Mouse (Mus musculus) frontal cortex, postnatal 36 days (tissue): ENCODE measurements at regions not wholly inside any gene's neighbourhood (a gene's known extent, or its start where the extent isn't known, plus 50 kb on each side); places are given as distances from the start of the nearest gene placed in this dataset.
"Not testable (repeated sequence)": the region's sequence is repeated elsewhere in the genome, so short reads cannot be mapped to it uniquely, and the experiment has no call there.

Experiments
- DNase-seq, 2 experiments: peaks; one replicate each; pipeline ENCODE4 v3.0.0; 2022; ENCODE audit warnings: low spot score in 2 of 2

DNA sequence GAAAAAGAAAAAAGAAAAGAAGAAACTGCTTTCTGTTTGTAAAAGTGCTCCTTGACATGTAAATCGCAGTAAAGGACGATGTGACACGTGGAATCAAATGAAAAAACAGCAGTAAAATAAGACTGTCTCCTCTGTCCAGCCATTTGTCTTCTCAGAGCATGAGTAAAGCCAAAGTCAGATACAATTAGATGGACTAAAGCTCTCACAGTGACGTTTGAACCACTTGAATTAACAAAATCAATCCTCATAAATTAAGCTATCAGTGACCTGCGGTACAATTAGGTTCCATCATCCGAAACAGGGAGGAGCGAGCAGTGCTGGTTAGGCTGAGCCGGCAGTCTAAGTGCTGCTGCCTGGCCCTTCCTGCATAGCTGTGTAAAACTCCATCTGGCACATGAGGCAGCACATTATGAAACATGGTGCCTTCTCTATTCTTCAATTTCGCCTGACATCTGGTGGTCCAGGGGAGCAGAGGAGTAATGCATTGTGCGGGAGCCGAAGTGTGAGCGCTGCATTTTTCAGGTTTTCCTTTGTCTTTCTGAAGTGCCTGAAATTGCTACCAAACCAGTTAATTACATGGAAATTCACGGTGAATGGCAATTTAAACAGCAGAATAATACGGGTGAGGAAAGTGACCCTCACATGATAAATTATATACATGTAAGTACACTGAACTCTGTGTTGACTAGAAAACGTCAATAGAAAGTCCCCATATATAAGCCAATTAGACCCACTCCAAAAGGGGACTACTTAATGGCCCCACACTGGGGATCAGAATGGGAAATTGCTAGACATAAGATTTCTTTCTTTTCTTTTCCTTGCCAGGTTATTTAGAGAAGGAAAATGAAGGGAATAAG is 118.1 kb downstream of the Mmrn1 start:
- DNase-seq: peak; percentile 16 to 37

DNA sequence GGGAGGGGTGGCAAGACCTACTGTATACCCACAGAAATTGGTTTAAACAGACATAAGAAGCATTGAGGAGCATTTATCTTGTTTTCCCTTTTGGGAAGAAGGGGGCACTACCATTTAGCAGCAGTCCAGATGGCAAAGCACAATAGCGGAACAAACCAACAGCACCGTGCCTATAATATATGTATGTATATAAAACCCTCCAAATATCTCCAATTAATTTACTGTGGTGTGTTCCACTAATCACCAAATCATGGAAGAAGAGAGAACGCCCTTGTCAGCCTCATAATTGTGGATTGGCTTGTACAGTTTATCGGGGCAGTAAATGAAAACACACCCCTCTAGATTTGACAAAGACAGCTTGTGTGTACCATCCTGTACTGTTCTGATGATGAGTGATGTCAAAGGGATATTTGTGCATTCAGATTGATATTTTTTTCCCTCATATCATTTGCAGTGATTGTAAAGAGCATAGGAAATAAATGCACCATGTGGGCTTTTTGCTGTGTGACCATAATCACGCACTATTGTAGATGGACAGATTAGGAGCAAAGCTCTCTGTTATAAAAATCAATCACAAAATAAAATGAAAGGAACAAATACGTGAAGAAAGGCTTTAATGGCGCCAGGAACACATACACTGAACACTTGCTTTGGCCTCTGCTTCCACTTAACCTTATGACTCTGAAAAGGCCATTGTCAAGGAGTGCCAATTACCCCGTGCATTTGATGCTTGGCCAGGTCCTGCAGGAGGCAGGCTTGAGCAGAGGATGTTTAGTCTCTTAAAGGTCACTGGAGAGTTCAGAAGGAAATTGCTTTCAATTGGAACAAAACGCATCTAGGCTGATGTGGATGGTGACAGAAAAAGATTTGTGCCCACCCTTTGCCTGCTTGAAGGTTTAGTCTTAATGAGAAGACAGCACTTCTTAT is 119.0 kb downstream of the Mmrn1 start:
- no peak for DNase-seq

DNA sequence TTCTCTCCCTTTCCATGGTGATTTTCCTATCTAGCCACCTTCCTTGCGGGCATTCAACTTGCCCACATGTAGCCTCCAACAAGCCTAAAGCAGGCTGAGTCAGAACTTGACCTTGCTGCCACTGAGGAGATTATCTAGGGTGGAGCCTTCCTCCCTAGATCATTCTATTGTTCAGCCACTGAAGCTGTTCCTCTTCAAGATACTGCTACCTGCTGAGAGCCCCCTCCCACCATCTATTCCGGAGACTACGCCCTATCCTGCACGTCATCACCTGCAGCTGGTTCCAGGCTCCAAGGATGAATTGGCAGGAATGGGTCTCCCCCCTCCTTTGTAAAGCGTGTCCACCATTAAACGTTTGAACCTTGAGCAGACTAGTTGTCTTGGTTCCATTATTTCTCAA is 122.9 kb downstream of the Mmrn1 start:
- not testable (repeated sequence) for DNase-seq

DNA sequence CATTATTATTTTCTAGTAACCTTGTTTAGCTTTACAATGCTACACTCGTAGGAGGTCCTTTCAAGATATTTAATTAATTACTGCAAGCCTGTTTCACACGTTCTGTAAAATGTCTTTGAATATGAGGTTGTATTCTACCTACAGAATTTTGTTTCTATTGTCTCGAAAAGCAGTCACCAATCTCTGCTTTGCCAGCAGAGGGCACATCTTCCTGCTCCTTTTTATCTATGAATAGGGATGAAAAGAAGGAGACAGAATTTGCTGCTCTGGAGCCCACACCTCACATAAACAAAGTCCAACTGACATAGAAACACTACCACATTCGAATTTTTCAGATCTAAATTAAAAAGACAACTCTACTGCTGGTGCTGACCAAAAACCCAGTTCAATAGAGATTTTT is 117.0 kb upstream of the Ccser1 start:
- peak; percentile 15 to 26 for DNase-seq

DNA sequence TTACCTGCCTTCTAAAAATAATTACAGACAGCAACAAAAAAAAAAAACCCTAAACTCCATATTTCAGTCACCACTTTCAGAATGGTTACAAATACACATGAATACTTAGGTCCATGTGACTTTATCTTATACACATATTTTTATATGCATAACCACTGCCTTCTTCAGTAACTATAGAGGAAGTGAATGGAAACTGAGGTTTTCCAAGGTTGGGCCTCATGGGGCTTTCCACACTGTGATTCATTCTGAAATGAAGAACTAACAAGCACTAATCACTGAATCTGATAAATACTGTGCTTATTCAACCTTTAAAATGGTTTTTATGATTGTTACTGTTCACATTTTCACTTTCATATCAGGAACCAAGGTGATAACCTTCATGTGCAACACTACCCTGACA is 114.4 kb upstream of the Ccser1 start:
- DNase-seq: no peak

DNA sequence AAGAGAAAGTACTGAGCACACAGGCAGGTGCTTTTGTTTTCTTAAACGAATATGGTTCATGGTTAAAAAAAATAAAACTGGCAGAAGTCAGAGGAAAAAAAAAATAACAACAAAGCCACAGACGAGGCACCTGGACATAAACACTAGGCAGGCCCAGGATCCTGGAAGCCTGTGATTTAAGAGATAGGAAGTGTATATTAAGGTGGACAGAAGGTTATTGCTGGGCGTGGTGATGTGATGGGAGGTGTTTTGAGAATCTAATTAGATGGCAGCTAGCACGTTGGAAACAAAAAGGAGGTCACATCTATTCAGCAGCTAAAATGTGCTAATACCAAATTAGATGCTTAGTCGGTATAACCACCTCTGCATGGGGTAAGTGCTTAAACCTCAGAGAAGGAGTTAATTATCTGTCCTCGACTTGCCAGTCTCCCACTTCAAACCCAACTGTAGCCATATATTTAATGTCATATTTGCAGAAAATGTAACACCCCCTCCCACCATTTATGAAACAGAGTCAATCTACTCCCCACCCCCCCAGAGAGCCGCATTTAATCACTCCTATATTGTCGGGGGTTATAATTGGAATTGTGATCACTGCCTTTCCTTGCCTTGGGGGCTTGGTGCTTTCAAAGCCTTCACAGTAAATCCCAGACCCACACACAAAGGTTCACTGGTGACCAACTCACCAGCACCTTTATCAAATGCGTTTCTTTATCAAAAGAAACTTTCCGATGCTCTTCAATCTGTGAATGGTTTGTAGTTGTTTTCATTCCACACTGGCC is 113.4 kb upstream of the Ccser1 start:
- no peak for DNase-seq

DNA sequence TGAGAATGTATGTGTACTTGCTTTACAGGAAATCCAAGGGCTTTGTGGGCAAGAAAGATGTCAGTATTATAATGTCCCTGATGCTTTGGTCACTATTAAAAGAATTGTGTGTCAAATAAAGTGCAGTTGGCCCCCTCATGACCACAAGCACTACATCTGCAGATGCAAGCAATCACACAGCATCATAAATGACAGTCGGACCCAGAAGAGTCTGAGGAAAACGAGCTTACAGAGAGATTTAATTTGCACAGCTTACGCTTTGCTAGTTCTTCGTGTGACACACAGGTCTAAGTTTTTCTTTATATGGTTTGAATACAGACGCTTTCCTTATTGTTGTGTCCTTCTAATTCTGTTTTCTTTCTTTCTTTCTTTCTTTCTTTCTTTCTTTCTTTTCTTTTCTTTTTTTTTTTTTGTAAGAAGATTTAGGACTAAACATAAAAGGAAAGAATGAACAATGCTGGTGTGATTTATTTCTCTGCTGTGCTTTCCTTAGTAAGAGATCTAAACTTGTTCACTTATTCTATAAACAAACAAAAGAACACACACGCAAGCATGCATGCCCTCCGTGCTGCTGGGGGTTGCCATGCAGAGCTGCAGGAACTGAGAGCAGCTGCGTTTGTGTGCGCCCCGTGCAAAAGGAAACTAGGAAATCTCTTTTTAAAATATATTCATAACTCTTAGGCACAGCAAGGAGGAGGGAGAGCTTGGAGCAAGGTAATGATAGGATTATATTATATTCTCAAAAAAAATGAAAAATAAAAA is 112.6 kb upstream of the Ccser1 start:
- no peak for DNase-seq

DNA sequence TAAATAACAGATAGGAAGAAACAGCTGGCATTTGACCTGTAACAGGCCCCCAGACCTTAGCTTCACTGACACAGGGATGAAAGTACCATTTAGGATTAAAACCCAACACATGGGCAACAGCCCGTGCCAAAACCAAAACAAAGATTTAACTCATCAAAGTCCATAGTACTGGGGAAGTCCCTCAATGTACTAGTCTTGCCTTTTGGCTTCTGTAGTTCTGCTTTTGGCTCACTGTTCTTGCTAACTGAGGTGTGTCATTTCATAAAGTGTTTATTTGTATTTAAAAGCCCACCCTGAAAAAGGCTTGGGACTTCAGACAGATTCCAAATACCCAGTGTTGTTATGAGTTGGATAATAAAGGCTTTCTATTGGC is 112.0 kb upstream of the Ccser1 start:
- DNase-seq: no peak

DNA sequence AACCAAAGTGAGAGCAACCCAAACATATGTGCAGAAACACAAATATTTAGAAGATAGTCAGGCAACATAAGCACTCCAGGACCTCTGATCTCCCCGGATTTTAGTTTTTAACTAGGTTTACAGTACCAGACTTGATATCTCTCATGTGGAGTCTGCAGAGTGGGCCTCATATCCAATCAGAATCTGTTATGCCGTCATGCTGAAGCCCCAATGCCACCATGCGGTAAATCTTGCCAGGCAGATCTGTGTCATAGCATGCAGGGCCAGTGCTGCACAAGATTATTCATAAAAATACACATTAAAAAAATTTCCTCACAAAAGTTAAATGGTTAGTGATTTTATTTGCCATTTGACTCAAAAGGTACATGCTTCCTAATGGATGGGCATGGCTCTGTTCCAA is 106.9 kb upstream of the Ccser1 start:
- DNase-seq: no peak

DNA sequence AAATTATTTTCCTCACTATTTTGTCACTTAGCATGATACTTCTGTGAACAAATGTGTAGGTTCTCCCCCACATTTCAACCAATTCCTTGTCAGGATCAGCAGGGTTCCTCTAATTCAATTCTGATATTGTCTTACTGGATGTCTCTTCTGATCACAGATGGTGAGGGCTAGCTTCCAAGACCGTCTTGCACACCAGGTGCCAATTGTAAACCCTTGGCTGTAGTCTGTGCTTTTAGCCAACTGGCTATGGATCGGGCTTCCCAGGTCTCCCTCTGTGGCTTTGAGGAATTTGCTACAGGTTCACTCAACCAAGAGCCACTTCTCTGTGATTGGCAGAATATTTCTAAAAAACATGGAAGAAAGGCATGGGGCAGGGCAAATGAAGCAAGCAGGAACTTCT is 106.3 kb upstream of the Ccser1 start:
- no peak for DNase-seq

DNA sequence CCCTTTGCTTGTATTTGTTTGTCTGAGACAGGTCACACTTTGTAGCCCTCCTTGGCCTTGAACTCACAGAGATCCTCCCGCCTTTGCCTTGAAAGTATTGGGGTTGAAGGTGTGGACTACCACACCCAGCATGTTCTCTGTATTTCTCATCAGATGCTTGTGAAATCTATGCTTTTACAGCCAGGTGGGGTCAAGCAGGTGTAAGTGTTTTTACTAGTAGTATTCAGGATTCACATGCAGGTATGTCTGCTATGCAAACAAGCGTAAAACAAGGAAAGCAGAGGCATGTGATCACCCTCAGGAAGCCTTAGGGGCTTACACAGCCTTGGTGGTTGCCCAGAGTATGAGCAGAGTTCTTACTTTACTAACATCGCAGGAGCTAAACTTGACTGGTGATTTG is 105.4 kb upstream of the Ccser1 start:
- no peak for DNase-seq

DNA sequence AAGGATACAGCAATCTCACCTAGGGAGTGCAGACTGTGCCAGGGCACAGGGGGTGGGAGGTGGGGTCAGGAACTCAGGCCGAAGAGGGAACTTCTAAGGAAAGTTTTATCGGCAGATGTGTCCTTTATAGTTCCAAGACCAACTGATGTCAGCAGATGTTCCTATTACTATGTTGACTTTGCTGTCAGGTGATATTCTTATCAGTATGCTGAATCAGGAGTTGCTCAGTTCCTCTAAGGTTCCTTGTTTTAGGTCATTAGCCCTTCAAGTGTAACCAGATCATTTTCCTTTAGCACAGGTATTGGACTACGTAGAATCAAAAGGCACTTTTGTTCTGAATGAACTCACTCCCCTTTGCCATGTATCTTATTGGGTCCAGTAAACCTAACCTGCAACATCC is 101.6 kb upstream of the Ccser1 start:
- DNase-seq: no peak

DNA sequence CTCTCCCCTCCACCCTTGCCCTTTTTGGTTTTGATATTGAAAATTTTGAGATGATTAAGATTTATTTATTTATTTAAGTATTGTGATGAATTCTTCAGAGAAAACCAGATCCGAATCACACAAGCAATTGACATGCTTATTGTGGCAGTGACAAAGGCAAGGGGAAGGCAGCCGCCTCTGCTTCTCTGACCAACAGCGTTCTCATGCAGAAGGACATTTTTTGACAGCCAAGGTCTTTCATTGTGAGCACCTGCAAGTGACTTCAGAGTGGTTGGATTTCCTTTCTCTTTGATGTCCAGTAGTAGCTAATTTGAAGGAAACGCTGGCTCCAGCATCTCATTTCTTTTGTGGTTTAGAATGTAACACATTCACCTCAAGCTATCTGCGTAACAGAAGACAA is 99.5 kb upstream of the Ccser1 start:
- DNase-seq: no peak

DNA sequence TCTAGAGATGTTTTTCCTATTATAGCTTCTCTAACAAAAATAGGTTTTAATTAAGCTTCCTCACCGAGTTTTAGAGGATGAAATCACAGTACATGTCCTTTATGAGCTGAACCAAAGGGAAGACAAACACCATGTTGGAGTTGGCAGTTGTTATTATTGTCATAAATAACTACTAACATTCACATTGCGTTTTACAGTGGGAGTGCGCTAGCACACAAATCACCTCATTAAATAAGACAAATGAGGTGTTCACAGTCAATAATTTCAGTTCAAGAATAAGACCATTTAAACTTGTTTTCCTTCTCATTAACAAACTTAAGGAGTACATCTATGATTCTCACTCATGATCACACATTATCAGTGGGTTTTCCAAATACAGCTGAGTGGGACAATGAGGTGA is 96.8 kb upstream of the Ccser1 start:
- no peak for DNase-seq

DNA sequence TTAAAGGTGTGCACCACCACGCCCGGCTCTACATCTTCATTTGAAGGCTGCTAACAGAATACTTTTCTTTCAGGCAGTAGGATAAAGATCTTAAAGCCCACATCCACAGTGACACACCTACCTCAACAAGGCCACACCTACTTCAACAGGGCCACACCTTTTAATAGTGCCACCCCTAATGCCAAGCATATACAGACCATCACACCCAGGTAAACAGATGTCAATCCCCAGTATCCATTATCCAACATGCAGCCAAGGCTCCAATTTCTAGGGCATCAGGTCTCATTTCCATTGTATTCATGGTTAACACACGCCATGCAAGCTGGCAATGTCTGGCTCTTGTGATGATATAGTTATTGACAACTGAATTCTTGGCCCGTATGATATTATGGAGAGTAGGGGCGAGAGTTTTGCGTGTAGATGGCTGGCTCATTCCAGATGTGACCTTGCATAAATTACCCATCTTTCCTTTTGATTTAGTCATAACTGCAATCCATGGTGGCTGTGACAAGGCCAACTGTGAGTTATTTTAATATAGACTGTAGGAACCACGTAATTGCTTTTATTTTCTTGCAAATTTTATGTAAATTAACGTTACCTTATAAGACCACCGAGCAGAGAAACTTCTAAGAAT is 80.7 kb upstream of the Ccser1 start:
- DNase-seq: no peak

DNA sequence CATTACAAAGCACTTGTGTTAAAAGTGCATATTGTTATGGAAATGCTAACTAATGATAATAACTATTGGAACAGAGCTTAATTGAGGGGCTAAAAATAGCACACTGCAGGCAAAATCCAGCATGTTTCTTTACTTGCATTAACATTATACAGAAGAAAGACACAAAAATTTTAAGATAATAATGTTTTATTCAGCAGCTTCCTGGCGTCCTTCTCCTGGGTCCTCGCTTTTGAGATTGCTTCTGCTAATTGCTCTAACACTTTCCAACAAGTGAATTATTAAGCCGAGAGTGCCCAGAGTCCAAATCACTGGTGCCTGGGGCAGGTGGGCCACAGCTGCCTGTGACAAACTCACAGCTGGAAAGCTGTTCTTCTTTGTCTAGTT is 80.2 kb upstream of the Ccser1 start:
- DNase-seq: no peak

DNA sequence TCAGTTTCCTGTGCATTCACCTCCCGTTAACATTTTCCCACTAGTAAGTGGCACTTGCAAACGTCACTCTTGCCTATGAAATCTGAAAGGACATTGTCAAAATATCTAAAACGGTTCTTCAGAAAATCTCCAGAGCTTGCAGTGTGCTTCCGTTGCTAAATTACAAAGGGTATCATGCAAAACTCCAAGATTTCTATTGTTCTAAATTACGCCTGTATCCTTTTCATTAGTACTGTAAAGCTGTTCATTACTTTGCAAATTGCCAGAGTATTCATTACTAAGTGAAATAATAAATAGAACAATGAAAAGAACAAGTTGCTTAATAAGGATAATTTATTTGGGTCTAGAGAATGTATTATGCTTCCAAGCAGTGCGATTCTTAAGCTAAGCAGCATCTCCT is 78.2 kb upstream of the Ccser1 start:
- no peak for DNase-seq

DNA sequence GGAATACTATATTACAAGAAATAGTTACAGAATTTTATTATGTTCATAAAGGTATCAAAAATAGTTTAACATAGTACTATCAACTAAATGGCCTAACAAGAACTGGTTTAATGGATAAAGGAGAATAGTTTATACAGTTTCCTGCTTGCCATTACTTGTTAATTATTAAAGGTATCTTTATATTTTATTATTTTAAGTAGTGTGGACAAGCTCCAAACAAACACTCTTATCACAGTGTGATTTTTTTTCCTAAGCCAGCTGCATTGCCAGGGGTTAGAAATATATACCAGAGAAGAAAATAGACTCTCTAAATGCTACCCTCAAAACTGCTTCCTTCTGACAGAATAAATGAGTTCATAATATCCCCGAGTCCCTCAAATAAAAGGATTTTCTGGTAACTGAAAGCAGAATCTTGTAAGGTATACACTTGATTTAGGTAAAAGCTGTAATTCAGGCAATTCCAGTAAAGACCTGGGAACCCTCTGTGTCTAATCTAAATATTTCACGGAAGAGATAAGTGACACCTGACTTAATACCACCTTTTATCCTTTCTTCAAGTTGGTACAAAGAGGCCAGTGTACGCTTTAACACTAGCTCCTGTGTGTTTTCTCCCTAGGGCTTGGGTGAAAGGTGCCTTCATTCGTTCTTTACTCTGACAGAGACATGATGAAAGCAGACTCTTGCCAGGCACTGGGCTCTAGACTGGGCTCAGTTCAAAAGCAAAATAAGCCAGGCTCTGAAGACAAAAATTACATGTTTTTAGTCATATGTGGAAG is 76.5 kb upstream of the Ccser1 start:
- DNase-seq: no peak

DNA sequence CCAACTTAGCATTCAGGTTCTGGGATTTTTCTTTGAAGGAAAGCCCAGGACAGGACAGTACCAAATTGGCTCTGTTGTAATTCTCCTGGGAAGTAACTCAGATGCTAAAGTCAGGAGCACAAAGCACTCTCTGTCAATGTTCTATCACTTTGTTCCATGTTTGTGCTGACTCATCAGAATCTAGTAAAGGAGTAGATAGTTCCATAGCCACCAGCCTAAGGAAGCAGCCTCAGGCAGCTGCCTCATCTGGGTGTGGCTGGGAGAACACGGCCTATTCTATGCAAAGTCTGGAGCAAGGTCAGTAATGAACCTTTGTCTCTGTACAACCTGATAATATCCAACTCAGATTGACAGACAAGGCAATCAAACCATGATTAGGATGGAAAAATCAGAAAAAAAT is 64.9 kb upstream of the Ccser1 start:
- no peak for DNase-seq

DNA sequence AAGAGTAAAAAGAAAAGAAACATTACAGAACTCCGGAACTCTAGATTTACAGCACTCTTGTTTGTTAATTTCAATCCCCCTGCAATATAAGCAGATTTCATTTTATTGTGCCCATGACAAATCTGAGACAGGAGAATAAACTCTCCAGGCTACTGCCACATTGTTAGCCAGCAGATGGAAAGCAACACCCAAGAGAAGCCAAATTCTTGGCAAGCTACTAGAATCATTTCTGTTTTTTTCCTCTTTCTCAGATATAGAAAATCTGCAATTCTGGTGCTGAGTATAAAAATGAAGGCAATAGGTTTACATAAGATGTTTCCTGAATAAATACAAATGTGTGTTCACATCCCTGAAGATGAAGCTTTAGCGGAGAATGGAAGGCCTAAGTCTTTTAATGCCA is 60.5 kb upstream of the Ccser1 start:
- peak in 1 of 2 experiments; percentile 9 for DNase-seq
